Mouse (Mus musculus) lung, postnatal 10 days (tissue): ENCODE results near the gene Cd300ld3.

Source experiments
- DNase-seq: peaks from one replicate; pipeline ENCODE4 v3.0.0; 2021

Gene Cd300ld3

DNA sequence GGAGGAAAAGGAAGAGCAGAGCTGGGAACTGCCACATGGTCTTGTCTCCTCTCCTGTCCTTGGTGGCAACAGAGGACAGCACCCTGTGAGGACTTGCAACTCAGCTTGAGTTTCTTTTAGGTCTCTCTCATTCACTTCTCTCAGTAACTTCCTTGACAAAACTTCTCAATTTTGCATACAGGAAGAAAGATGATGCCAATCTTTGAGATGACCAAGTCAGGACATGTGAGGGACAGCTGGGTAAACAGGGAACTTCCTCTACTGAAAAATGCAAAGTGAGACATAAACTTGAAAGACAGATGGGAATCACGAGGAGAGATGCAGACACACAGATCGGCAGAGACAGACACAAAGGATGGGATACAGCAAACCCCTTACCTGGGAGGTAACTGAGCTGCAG lies at the start of gene Cd300ld3:
Gene Cd300ld3, minus strand, starts transcription at position 151 of the 400 bp plus-strand sequence.
- no peak for DNase-seq

- no peak for DNase-seq
Measured at GRCm38 (mm10) chr11:115092140-115092539, 43.9 kb upstream of the Cd300ld3 start.

DNA sequence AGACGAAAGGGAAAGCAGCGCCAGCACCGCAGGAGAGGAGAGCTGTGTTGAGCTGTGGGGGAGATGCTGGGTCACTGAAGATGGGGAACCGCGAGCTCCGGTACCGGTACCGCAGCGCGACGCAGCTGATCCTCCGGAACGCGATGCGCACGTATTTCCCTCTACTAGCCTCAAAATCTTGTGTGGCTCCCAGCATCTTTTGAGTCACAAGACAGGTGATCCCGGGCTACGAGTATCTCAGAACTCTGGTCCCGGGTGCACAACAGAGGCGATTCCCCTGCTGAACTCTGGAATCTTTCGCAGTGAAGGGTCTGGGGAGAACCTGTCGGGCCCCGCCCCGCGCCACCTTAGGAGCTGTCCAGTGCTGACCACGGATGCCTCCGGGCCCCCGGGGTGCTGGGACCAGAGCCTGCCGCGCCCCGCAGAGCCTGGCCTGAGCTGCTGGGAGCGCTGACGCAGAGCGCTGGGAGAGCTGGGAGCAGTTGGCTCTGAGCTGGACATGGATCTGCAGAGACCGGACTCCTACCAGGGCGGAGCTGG lies 43.2 kb upstream of the Cd300ld3 start, which contains the start of gene Rab37:
Gene Rab37, plus strand, starts transcription at position 70 of the 540 bp plus-strand sequence.
- DNase-seq, result no peak

- no peak for DNase-seq
Measured at GRCm38 (mm10) chr11:115089853-115090252, 41.6 kb upstream of the Cd300ld3 start.

DNA sequence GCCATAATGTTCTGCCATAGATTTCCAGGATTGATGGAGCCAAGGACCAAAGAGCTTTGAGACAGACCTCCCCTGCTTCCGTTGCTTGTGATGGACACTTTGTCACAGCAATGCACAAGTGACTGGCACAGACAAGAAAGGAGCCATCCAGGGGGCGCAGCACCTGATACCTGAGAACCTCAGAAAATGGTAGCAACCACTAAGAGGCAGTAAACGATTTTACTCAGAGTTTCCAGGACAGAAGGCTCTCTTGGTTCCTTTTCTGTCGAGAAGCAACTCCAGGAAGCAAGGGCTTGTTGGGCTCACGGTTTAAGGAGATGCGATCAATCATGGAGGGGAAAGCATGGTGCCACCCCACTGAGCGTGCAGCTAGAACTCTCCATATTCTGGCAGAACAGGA lies 38.0 kb upstream of the Cd300ld3 start:
- no peak for DNase-seq

GRCm38 (mm10) chr11:115085064-115085463 lies 36.9 kb upstream of the Cd300ld3 start:
- DNase-seq, result no peak

GRCm38 (mm10) chr11:115084595-115084994 lies 36.4 kb upstream of the Cd300ld3 start:
- no peak for DNase-seq

GRCm38 (mm10) chr11:115083376-115084139 lies 35.3 kb upstream of the Cd300ld3 start:
- DNase-seq, result peak; percentile 82

- no peak for DNase-seq
Measured at GRCm38 (mm10) chr11:115082196-115082595, 34.0 kb upstream of the Cd300ld3 start.

GRCm38 (mm10) chr11:115081373-115081772 lies 33.2 kb upstream of the Cd300ld3 start:
- DNase-seq, result no peak

- DNase-seq, result peak; percentile 60
Measured at GRCm38 (mm10) chr11:115080886-115081285, 32.7 kb upstream of the Cd300ld3 start.

DNA sequence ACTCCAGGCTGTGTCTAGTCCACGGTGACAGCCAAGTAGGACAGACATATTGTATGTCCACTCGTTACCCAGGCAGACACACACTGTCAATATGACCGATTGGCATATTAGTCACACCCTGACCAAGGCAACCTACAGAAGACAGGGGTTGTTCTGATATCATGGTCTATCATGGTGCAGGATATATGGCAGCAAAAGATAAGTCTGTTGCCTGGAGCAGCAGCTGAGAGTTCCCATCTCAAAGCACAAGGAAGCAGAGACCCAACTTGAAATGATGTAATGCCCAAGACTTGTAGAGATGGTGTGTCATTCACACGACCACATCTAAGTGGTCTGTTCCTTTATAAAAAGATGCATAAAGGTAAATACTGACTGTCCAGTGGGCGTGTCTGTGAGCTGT lies 30.5 kb upstream of the Cd300ld3 start:
- no peak for DNase-seq

DNA sequence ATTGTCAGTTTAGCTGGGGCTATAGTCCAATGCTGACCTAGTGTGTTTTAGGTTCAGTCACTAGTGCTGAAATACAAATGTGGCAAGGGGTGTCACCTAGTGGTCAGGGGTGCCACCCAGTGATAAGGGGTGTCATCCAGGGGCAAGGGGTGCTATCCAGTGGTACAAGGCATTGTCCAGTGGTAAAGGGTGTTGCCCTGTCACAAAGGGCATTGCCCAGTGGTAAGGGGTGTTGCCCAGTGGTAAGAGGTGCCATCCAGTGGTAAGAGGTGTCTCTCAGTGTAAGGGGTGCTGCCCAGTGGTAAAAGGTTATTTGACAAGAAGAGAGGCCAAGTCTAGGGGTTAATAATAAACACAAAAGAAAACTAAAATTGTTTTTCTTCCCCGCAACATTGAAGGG lies 29.2 kb upstream of the Cd300ld3 start:
- DNase-seq, result no peak

- no peak for DNase-seq
Measured at GRCm38 (mm10) chr11:115075859-115076258, 27.6 kb upstream of the Cd300ld3 start.

DNA sequence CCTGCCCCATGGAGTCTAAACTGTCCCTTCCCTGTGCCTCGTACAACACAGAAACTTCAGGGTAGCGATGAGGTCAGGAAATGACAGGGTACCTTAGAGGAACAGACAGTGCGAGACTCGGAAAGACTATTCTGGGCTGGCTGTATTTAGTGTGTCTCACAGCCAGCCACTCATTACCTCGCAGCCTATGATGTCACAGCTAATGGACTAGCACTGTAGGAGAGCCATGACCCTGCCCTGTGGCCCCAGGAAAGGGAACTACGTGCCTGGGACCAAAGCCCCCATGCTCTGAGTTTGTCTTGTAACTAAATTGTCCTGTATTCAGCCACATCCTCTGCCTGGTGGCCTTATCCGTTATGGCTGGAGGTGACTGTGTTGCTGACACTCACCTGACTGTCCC lies 27.2 kb upstream of the Cd300ld3 start:
- DNase-seq, result no peak

DNA sequence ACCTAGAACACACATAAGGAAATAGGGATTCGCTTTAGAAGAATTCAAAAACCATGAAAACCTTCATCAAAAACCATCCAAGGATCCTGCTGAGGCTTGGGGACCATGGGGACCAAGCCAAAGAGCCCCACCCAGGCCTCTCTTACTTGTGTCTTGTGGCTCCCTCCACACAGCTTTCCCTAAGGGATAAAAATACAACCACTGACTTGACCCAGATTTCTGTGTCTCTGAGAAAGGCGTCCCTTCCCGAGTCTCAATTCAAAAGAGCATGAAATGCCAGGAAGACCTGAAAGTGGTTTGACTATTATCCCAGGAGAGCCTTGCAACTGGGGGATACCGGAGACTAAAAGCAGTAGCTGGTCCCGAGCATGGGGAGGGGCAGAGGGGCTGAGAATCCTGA lies 24.8 kb upstream of the Cd300ld3 start:
- DNase-seq, result no peak

DNA sequence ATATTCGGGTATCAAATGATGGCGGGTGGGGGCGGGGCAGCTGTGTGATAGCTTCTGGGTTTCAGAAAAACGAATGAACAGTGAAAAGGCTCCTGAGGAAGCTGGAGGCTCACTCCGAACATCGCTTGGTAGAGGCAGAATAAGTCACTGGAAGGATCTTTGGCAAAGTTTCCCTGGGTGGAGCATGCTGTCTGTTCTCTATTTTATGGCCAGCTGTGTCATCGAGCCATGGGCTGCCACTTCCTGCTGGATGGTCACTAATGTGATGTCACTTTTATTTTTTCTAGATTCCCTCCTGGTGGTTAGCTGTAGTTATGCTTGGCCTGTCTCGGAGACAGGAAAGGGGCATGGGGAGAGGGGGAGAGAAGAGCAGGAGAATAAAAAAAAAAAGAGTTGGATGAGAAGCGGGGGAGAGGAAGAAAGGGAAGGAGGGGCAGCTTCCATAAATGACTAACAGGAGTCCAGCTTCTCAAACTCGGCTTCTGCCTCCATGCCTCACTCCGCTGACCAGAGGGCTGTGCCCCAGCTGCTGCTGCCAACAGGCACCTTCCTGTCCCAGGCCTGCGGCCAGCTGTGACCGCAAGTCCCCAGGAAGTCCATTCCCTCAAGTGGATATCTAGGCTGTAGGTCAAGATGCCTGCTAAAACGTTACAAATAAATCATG lies 23.6 kb upstream of the Cd300ld3 start:
- DNase-seq, result peak; percentile 81

DNA sequence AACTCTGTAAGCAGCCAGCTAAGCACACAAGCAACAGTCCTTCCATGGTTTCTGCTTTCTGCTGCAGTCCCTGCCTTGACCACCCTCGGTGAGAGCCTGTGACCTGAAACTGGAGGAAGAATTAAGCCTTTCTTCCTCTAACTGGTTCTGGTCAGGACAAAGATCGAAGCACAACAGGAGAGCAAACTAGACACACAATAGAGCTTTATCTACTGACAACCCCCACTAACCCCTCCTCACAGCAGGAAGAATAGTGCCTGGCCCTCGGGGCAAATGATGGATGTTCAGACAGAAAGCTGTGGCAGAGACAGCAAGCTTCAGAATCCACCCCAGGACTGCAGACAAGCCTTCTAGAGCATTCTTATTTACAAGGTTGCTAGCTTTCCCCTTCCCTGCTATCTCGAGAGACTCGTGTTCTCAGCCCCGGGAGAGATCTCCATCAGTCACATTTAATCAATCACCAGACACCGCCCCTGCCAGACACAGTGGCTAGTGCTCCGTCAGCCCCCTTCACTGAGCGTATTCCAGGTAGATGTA lies 22.9 kb upstream of the Cd300ld3 start:
- DNase-seq, result no peak

GRCm38 (mm10) chr11:115066768-115067167 lies 18.6 kb upstream of the Cd300ld3 start:
- DNase-seq, result no peak

DNA sequence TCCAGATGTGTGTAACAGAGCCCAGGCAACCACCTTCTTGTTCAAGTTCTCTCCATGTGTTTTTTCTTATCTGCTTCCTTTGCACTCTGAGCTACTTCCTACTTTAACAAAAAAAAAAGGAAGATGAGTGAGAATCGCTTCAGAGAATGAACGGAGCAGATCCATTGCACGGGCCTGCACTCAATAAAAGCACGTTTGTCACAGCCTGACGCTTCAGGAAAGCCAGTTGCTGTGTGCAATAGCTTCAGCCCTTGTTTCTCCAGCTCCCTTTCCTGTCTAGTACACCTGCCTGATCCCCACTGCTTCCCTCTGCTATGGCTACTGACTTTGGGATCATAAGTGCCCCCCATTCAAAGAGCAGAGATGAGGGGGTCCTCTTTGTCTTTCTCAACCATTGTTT lies 13.9 kb upstream of the Cd300ld3 start, which contains the start of gene Cd300e:
Gene Cd300e, minus strand, starts transcription at position 101 of the 400 bp plus-strand sequence.
- no peak for DNase-seq

GRCm38 (mm10) chr11:115059797-115060196 lies 11.6 kb upstream of the Cd300ld3 start:
- DNase-seq, result no peak

- DNase-seq, result no peak
Measured at GRCm38 (mm10) chr11:115058701-115059100, 10.5 kb upstream of the Cd300ld3 start.

DNA sequence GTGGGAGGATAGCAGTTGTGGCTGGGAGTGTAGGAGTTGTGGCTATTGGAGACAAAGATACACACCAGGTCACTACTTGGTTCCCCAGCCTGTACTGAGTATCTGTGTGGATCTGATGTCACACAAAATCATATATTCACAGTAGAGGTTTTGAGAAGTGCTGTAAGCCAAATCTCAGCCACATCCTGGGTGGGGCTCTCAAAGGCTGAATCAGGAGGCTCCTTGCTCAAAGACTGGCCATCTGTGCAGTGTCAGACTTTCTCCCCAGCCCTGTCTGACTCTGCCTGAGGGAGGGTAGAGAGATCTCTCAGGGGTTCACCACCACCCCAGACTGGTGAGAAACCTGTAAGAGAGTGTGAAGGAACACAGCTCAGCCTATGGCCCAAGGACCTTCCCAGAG lies 6.3 kb upstream of the Cd300ld3 start:
- no peak for DNase-seq

- no peak for DNase-seq
Measured at GRCm38 (mm10) chr11:115052991-115053390, 4.8 kb upstream of the Cd300ld3 start.
